Mouse (Mus musculus) forebrain, embryonic 16.5 days (tissue): Measurements from ENCODE around the gene Sec16a. TPM values are rescaled to one million over a fixed set of nuclear protein-coding genes. Genes with fewer than 3 reads are reported as not detected.
A peak's percentile ranks its signal among the peaks of the same experiment; 100 is the strongest.

ENCODE experiments used
- ATAC-seq: fragments of 200-750 bp; cut with Nextera tagmentation; 2 replicates; pipeline ENCODE4 v1.8.0; 2017; ENCODE audit warnings: mild to moderate bottlenecking, moderate library complexity
- H3K27ac ChIP-seq: fragments of 300-500 bp; sonication (generic); 2 replicates; pipeline ENCODE4 v1.5.1; 2014; ENCODE audit warnings: low read length, control low read depth
- H3K27me3 ChIP-seq: fragments of 300-500 bp; sonication (generic); replicated peaks from 2 replicates; pipeline ENCODE4 v1.6.1; 2014; ENCODE audit warnings: low read length; ENCODE audit not compliant: control insufficient read depth, insufficient read depth
- H3K36me3 ChIP-seq: fragments of 300-500 bp; sonication (generic); 2 replicates; pipeline ENCODE4 v1.6.1; 2014; ENCODE audit not compliant: control insufficient read depth, insufficient read depth
- H3K4me1 ChIP-seq: fragments of 300-500 bp; sonication (generic); replicated peaks from 2 replicates; pipeline ENCODE4 v1.6.1; 2014; ENCODE audit warnings: low read length; ENCODE audit not compliant: control insufficient read depth, insufficient read depth
- H3K4me2 ChIP-seq: fragments of 300-500 bp; sonication (generic); 2 replicates; pipeline ENCODE4 v1.6.1; 2014; ENCODE audit warnings: mild to moderate bottlenecking, low read length, control low read depth
- H3K4me3 ChIP-seq: fragments of 300-500 bp; sonication (generic); replicated peaks from 2 replicates; pipeline ENCODE4 v1.5.1; 2014; ENCODE audit warnings: mild to moderate bottlenecking, low read length, control low read depth
- H3K9ac ChIP-seq: fragments of 300-500 bp; sonication (generic); replicated peaks from 2 replicates; pipeline ENCODE4 v1.6.1; 2014; ENCODE audit warnings: low read depth, low read length, control low read depth
- H3K9me3 ChIP-seq: fragments of 300-500 bp; sonication (generic); 2 replicates; pipeline ENCODE4 v1.6.1; 2016; ENCODE audit warnings: low read length; ENCODE audit not compliant: control insufficient read depth
- WGBS: fragments of 180-500 bp; shearing (Covaris S2); extraction: QIAGEN DNeasy Blood & Tissue Kit; methylation state at CpG from one replicate; pipeline ENCODE4 v1.1.7; 2014; 5-methylcytosine and 5-hydroxymethylcytosine counted together
- polyA plus RNA-seq: library from polyadenylated mRNA; unstranded; fragments of >200 nt; fragmentation: Nextera tagmentation; extraction: Ambion mirVana; gene quantifications from 2 replicates; pipeline ENCODE4 v1.2.1, GENCODE M21; 2015

The Sec16a gene
- polyA plus RNA-seq, 1 experiment from 2014 or later, result 21.5 TPM

- H3K27ac ChIP-seq, result peak overlapping the region; percentile 95
- peak; percentile 92 for ATAC-seq
- peak overlapping the region; percentile 84 for H3K4me2 ChIP-seq
- H3K9me3 ChIP-seq, result no peaks in the 10 kb centered on the region
- H3K4me3 ChIP-seq, result peak overlapping the region; percentile 82
- 0% methylated on average over 44 of the region's 44 CpGs for WGBS
- peaks cover 39% of the 10 kb centered on the region for H3K4me1 ChIP-seq
- H3K9ac ChIP-seq, result peak overlapping the region; percentile 68
- 0 out of 2 replicates have a peak, but pooled peaks cover under 1% of the 10 kb centered on the region for H3K36me3 ChIP-seq
- H3K27me3 ChIP-seq, result no peaks in the 10 kb centered on the region
Measured at GRCm38 (mm10) chr2:26445666-26446445, 840 bp upstream of the Sec16a start.

GRCm38 (mm10) chr2:26444368-26444767 is 648 bp downstream of the Sec16a start:
- Histone ChIP-seq H3K27ac (peak overlapping the region; percentile 91), H3K4me2 (peak overlapping the region; percentile 75), H3K4me3 (peak overlapping the region; percentile 82), H3K4me1 (peaks cover 35% of the 10 kb centered on the region), H3K9me3 (no peaks in the 10 kb centered on the region), H3K9ac (peak overlapping the region; percentile 85), H3K36me3 (peaks cover 10% of the 10 kb centered on the region; the same call in 1 of the 2 replicates), H3K27me3 (no peaks in the 10 kb centered on the region)
- no peak for ATAC-seq
- 3% methylated on average over 15 of the region's 15 CpGs for WGBS

- peak overlapping the region; percentile 82 for H3K4me3 ChIP-seq
- H3K27me3 ChIP-seq, result no peaks in the 10 kb centered on the region
- peak overlapping the region; percentile 85 for H3K9ac ChIP-seq
- H3K36me3 ChIP-seq, result peaks cover 11% of the 10 kb centered on the region; the same call in 1 of the 2 replicates
- WGBS, result 59% methylated on average over 3 of the region's 3 CpGs
- no peaks in the 10 kb centered on the region for H3K9me3 ChIP-seq
- H3K27ac ChIP-seq, result no peak overlapping the region
- peaks cover 30% of the 10 kb centered on the region for H3K4me1 ChIP-seq
- no peak for ATAC-seq
- H3K4me2 ChIP-seq, result peak overlapping the region; percentile 75
Measured at GRCm38 (mm10) chr2:26443876-26444275, 1.1 kb downstream of the Sec16a start.

- no peak overlapping the region for H3K9ac ChIP-seq
- H3K4me1 ChIP-seq, result peaks cover 26% of the 10 kb centered on the region
- WGBS, result 26% methylated on average over 1 of the region's 1 CpGs
- no peak overlapping the region for H3K27ac ChIP-seq
- peaks cover 14% of the 10 kb centered on the region; the same call in 1 of the 2 replicates for H3K36me3 ChIP-seq
- H3K27me3 ChIP-seq, result no peaks in the 10 kb centered on the region
- H3K9me3 ChIP-seq, result no peaks in the 10 kb centered on the region
- no peak for ATAC-seq
- no peak overlapping the region for H3K4me2 ChIP-seq
- H3K4me3 ChIP-seq, result no peak overlapping the region
Measured at GRCm38 (mm10) chr2:26442843-26443242, 2.2 kb downstream of the Sec16a start.

GRCm38 (mm10) chr2:26441688-26442087 is 3.3 kb downstream of the Sec16a start:
- no peak overlapping the region for H3K4me3 ChIP-seq
- no peaks in the 10 kb centered on the region for H3K27me3 ChIP-seq
- H3K4me2 ChIP-seq, result no peak overlapping the region
- H3K27ac ChIP-seq, result no peak overlapping the region
- peaks cover 14% of the 10 kb centered on the region; the same call in 1 of the 2 replicates for H3K36me3 ChIP-seq
- no peak overlapping the region for H3K9ac ChIP-seq
- 53% methylated on average over 5 of the region's 5 CpGs for whole genome bisulfite sequencing
- ATAC-seq, result no peak
- no peaks in the 10 kb centered on the region for H3K9me3 ChIP-seq
- H3K4me1 ChIP-seq, result peaks cover 28% of the 10 kb centered on the region

GRCm38 (mm10) chr2:26441261-26441660 is 3.8 kb downstream of the Sec16a start:
- Histone ChIP-seq H3K4me1 (peaks cover 24% of the 10 kb centered on the region), H3K36me3 (peaks cover 14% of the 10 kb centered on the region; the same call in 1 of the 2 replicates), H3K9me3 (no peaks in the 10 kb centered on the region), H3K9ac (no peak overlapping the region), H3K4me3 (no peak overlapping the region), H3K4me2 (no peak overlapping the region), H3K27me3 (no peaks in the 10 kb centered on the region), H3K27ac (no peak overlapping the region)
- WGBS, result 88% methylated on average over 4 of the region's 4 CpGs
- ATAC-seq, result no peak

GRCm38 (mm10) chr2:26439671-26440070 is 5.3 kb downstream of the Sec16a start:
- ATAC-seq, result no peak
- 95% methylated on average over 6 of the region's 6 CpGs for WGBS
- Histone ChIP-seq H3K9ac (no peak overlapping the region), H3K4me1 (peaks cover 22% of the 10 kb centered on the region), H3K27me3 (no peaks in the 10 kb centered on the region), H3K4me3 (no peak overlapping the region), H3K27ac (no peak overlapping the region), H3K36me3 (peaks cover 16% of the 10 kb centered on the region; the same call in 1 of the 2 replicates), H3K4me2 (no peak overlapping the region), H3K9me3 (no peaks in the 10 kb centered on the region)

GRCm38 (mm10) chr2:26438373-26438772 is 6.6 kb downstream of the Sec16a start:
- Histone ChIP-seq H3K36me3 (peaks cover 16% of the 10 kb centered on the region; the same call in 1 of the 2 replicates), H3K9me3 (no peaks in the 10 kb centered on the region), H3K27ac (no peak overlapping the region), H3K27me3 (no peaks in the 10 kb centered on the region), H3K9ac (no peak overlapping the region), H3K4me1 (peaks cover 13% of the 10 kb centered on the region), H3K4me3 (no peak overlapping the region), H3K4me2 (no peak overlapping the region)
- 93% methylated on average over 7 of the region's 7 CpGs for WGBS
- ATAC-seq, result no peak

GRCm38 (mm10) chr2:26437221-26437620 is 7.8 kb downstream of the Sec16a start:
- Histone ChIP-seq H3K27ac (no peak overlapping the region), H3K4me1 (peaks cover 7% of the 10 kb centered on the region), H3K4me2 (no peak overlapping the region), H3K9me3 (no peaks in the 10 kb centered on the region), H3K27me3 (no peaks in the 10 kb centered on the region), H3K9ac (no peak overlapping the region), H3K4me3 (no peak overlapping the region), H3K36me3 (peaks cover 22% of the 10 kb centered on the region; the same call in 1 of the 2 replicates)
- WGBS, result 82% methylated on average over 4 of the region's 4 CpGs
- ATAC-seq, result no peak
